Mouse (Mus musculus) lung, embryonic 16.5 days (tissue): ENCODE results near the gene Rap1a. TPM values are rescaled to one million over a fixed set of nuclear protein-coding genes. Genes with fewer than 3 reads are reported as not detected.

ENCODE experiments used
- ATAC-seq: fragments of 200-750 bp; cut with Nextera tagmentation; 2 replicates; pipeline ENCODE4 v1.8.0; 2017; ENCODE audit warnings: low read depth, mild to moderate bottlenecking, moderate library complexity
- H3K27ac ChIP-seq: fragments of 300-500 bp; sonication (generic); 2 replicates; pipeline ENCODE4 v1.5.1; 2014; ENCODE audit warnings: mild to moderate bottlenecking, control low read depth, low read length
- H3K27me3 ChIP-seq: fragments of 300-500 bp; sonication (generic); 2 replicates; pipeline ENCODE4 v1.6.1; 2014; ENCODE audit warnings: low read depth, low read length, mixed read lengths; ENCODE audit not compliant: control insufficient read depth, insufficient read depth
- H3K36me3 ChIP-seq: fragments of 300-500 bp; sonication (generic); 2 replicates; pipeline ENCODE4 v1.6.1; 2014; ENCODE audit warnings: low read length; ENCODE audit not compliant: control insufficient read depth, insufficient read depth
- H3K4me1 ChIP-seq: fragments of 300-500 bp; sonication (generic); replicated peaks from 2 replicates; pipeline ENCODE4 v1.6.1; 2014; ENCODE audit warnings: low read length, mixed read lengths; ENCODE audit not compliant: control insufficient read depth, insufficient read depth
- H3K4me2 ChIP-seq: fragments of 300-500 bp; sonication (generic); 2 replicates; pipeline ENCODE4 v1.6.1; 2014; ENCODE audit warnings: low read depth, low read length, control low read depth
- H3K4me3 ChIP-seq: fragments of 300-500 bp; sonication (generic); 2 replicates; pipeline ENCODE4 v1.5.1; 2014; ENCODE audit warnings: mild to moderate bottlenecking, low read length, control low read depth
- H3K9ac ChIP-seq: fragments of 300-500 bp; sonication (generic); 2 replicates; pipeline ENCODE4 v1.6.1; 2014; ENCODE audit warnings: low read length, control low read depth
- H3K9me3 ChIP-seq: fragments of 300-500 bp; sonication (generic); 2 replicates; pipeline ENCODE4 v1.6.1; 2016; ENCODE audit warnings: low read length; ENCODE audit not compliant: control insufficient read depth
- WGBS: fragments of 180-500 bp; shearing (Covaris S2); extraction: QIAGEN DNeasy Blood & Tissue Kit; methylation state at CpG from one replicate; pipeline ENCODE4 v1.1.7; 2014; 5-methylcytosine and 5-hydroxymethylcytosine counted together
- polyA plus RNA-seq: library from polyadenylated mRNA; unstranded; fragments of >200 nt; fragmentation: Nextera tagmentation; extraction: Ambion mirVana; gene quantifications from 2 replicates; pipeline ENCODE4 v1.2.1, GENCODE M21; 2015

The Rap1a gene
- polyA plus RNA-seq, 1 experiment from 2014 or later: 126 TPM

DNA sequence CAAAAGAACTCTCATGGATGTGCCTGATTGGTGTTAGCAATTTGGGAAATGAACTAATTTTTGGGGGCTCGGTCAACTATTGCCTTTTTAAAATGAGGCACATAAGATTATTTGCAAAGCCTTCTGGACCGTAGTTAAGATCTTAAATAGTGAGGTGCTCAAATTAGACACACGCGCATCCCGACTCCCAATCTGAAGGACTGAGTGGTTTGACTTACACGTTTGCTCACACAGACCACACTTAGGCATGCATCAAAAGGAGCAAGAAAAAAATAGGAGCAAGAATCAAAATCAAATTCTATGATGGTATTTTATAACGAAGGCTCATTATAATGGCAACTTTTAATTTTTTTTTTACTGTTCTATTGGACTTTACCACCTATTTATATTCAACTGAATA lies 64.1 kb downstream of the Rap1a start:
- Histone ChIP-seq H3K9ac (no peak overlapping the region), H3K4me2 (no peak overlapping the region), H3K27ac (peak overlapping the region; percentile 75; the same call in 1 of the 2 replicates), H3K27me3 (no peaks in the 10 kb centered on the region), H3K4me1 (0 out of 2 replicates have a peak, but pooled peaks cover 5% of the 10 kb centered on the region), H3K36me3 (no peaks in the 10 kb centered on the region; the same call in 1 of the 2 replicates), H3K4me3 (no peak overlapping the region), H3K9me3 (no peaks in the 10 kb centered on the region)
- WGBS: 90% methylated on average over 7 of the region's 7 CpGs
- no peak for ATAC-seq

DNA sequence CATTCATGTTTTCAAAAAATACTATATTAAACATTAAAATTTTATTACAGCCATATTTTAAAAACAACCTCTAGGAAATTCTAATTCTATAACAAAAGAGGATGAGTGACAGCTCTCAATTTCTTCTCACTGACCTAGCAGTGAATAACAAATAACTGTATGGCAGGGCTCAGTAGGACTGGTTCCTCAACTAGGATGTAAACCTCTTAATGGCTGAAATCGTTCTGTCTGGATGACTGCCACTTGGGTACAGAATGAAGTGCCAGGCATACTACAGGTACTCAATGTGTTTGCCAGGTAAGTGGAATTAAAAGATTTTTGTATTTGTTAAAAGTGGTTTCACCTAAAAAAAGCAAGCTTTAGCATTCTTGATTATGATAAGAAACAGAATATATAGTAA lies 65.0 kb downstream of the Rap1a start:
- ATAC-seq: peak; percentile 82
- 0 out of 2 replicates have a peak, but pooled peaks cover 5% of the 10 kb centered on the region for H3K4me1 ChIP-seq
- no peak overlapping the region for H3K4me2 ChIP-seq
- H3K27me3 ChIP-seq: no peaks in the 10 kb centered on the region
- H3K4me3 ChIP-seq: no peak overlapping the region
- peak overlapping the region; percentile 49 for H3K27ac ChIP-seq
- H3K9me3 ChIP-seq: no peaks in the 10 kb centered on the region
- 65% methylated on average over 1 of the region's 1 CpGs for WGBS
- H3K36me3 ChIP-seq: no peaks in the 10 kb centered on the region; the same call in 1 of the 2 replicates
- no peak overlapping the region for H3K9ac ChIP-seq

DNA sequence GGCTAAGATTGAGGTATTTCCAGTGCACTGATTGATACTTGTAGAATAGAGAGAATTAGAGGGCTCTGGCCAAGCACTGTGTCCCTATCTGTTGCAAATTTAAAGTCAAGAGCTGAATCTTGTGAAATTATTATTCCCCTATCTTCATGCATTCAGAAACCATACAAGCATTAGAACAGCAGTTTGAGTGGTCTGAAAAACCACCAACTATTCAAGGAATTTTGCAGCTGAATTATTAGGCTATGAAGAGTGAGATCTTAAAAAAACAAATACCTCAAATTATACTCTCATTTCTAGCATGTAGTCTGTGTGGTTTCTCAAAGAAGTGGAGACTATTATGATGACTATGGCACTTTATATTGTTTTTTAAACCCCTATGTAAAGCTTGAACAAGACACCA lies 65.9 kb downstream of the Rap1a start:
- no peaks in the 10 kb centered on the region for H3K27me3 ChIP-seq
- 0 out of 2 replicates have a peak, but pooled peaks cover 5% of the 10 kb centered on the region for H3K4me1 ChIP-seq
- peak overlapping the region; percentile 32; the same call in 1 of the 2 replicates for H3K27ac ChIP-seq
- ATAC-seq: no peak
- no peak overlapping the region for H3K4me2 ChIP-seq
- no peaks in the 10 kb centered on the region for H3K9me3 ChIP-seq
- no peak overlapping the region for H3K4me3 ChIP-seq
- peaks cover 5% of the 10 kb centered on the region; the same call in 1 of the 2 replicates for H3K36me3 ChIP-seq
- no peak overlapping the region for H3K9ac ChIP-seq

DNA sequence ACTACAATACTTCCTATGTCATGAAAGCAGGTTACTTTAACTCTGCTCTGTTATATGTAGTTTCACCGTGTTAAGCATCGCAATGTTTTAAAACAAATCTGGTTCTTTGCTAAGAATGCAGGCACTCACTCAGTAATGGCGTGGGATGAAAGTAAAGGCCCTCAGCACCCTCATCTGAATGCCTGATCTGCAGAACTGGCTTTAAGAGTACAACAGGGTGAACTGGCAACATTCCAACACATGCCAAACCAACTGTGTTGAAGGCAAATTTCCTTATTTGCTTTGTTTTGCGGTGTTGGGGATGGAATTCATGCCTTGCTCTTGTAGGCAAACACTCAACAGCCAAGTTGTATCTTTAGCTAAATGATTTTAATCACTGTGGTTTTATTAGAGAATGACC lies 67.6 kb downstream of the Rap1a start:
- peak; percentile 68 for ATAC-seq
- Histone ChIP-seq H3K27ac (no peak overlapping the region), H3K4me2 (no peak overlapping the region), H3K9ac (no peak overlapping the region), H3K36me3 (peaks cover 5% of the 10 kb centered on the region; the same call in 1 of the 2 replicates), H3K9me3 (no peaks in the 10 kb centered on the region), H3K4me1 (0 out of 2 replicates have a peak, but pooled peaks cover 5% of the 10 kb centered on the region), H3K27me3 (no peaks in the 10 kb centered on the region), H3K4me3 (no peak overlapping the region)
- 68% methylated on average over 4 of the region's 4 CpGs for WGBS

DNA sequence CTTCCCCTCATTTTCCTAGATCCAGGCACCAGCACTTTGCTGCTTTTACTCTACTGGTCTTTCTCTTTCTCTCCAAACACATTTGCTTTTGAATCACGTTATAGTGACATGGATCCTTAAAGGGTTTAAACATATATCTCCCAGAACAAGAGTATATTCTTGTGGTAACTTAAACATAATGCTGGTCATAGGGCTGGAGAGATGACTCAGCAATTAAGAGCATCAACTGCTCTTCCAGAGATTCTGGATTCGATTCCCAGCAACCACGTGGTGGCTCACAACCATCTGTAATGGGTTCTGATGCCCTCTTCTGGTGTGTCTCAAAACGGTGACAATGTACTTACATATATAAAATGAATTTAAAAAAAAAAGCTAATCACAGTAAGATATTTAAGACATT lies 68.8 kb downstream of the Rap1a start:
- no peak for ATAC-seq

DNA sequence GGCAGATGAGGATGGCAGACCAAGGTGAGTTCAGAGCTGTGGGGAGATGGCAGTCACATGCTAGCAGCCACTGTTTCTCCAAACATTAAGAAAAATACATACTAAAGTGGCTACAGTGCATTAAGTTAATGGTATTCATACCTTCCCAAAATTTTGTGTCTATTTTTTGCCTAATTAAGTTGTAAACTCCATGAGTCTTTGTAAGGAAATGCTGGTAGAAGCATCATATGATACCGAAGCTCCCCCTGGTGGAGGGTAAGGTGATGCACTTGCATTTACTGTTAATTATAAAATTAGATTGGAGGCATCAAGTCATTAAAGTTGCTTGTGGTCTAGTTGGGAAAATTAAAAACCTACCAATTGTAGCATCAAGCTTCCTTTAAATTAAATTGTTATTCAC lies 75.1 kb downstream of the Rap1a start:
- 0% methylated on average over 1 of the region's 1 CpGs for WGBS
- Histone ChIP-seq H3K27me3 (no peaks in the 10 kb centered on the region), H3K4me2 (no peak overlapping the region), H3K27ac (no peak overlapping the region), H3K4me3 (no peak overlapping the region), H3K4me1 (no peaks in the 10 kb centered on the region), H3K9me3 (no peaks in the 10 kb centered on the region), H3K36me3 (peaks cover 5% of the 10 kb centered on the region; the same call in 1 of the 2 replicates), H3K9ac (no peak overlapping the region)
- no peak for ATAC-seq

More for the DNA sequence above, 68.8 kb downstream of the Rap1a start:
- no peak overlapping the region for H3K27ac ChIP-seq
- H3K9me3 ChIP-seq: no peaks in the 10 kb centered on the region
- peaks cover 5% of the 10 kb centered on the region; the same call in 1 of the 2 replicates for H3K36me3 ChIP-seq
- WGBS: 91% methylated on average over 4 of the region's 4 CpGs
- H3K4me3 ChIP-seq: no peak overlapping the region
- H3K27me3 ChIP-seq: no peaks in the 10 kb centered on the region
- H3K4me2 ChIP-seq: no peak overlapping the region
- H3K9ac ChIP-seq: no peak overlapping the region
- 0 out of 2 replicates have a peak, but pooled peaks cover 5% of the 10 kb centered on the region for H3K4me1 ChIP-seq

DNA sequence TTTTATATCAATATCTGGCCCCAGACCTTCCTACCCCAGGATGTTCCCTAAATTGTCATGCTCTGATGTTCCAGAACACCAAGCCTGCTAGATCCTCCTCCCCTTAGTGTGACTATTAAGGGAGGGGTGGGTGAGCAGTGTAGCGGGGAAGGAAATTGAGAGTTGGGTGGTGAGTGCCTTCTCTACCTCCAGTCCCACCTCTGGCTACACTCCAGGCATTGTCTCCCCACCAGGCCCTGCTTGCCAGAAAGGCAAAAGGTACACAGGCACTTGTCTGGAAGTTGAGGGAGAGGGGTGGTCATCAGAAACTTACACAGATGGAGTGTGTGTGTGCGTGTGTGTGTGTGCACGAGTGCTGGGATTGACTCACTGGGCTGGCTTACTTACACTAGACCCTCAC lies 78.6 kb downstream of the Rap1a start:
- WGBS: 78% methylated on average over 3 of the region's 3 CpGs
- no peak for ATAC-seq
- H3K9ac ChIP-seq: no peak overlapping the region
- H3K36me3 ChIP-seq: no peaks in the 10 kb centered on the region
- no peak overlapping the region for H3K4me2 ChIP-seq
- H3K9me3 ChIP-seq: no peaks in the 10 kb centered on the region
- no peak overlapping the region for H3K27ac ChIP-seq
- no peaks in the 10 kb centered on the region for H3K4me1 ChIP-seq
- H3K4me3 ChIP-seq: no peak overlapping the region
- H3K27me3 ChIP-seq: no peaks in the 10 kb centered on the region

DNA sequence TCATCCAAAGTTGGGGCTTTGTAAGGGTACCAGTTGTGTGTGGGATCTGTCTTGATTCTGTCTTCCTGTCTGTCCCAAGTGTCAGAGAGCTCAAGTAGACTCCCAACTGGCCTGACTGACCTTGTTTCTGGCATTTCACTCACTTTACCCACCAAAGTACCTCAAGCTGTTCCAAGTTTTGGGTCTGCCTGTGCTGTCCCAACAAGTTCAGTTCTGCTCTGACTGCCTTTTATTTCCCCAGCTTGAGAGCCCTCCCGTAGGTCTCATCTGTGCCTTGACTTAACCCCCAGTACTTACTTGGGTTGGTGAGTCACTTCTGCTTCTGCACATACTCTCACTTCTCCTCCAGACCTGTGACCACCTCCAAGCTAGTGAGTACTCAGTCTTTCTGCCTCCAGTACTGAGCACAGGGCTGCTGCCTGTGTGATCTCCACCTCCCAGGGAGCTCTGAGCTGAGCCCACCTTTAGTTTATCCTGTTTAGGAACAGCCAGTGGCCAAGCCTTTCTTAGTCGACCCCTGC lies 79.4 kb downstream of the Rap1a start:
- WGBS: 56% methylated on average over 2 of the region's 2 CpGs
- no peak for ATAC-seq
- Histone ChIP-seq H3K9me3 (no peaks in the 10 kb centered on the region), H3K27ac (no peak overlapping the region), H3K9ac (no peak overlapping the region), H3K36me3 (no peaks in the 10 kb centered on the region), H3K27me3 (no peaks in the 10 kb centered on the region), H3K4me3 (no peak overlapping the region), H3K4me1 (no peaks in the 10 kb centered on the region), H3K4me2 (no peak overlapping the region)

DNA sequence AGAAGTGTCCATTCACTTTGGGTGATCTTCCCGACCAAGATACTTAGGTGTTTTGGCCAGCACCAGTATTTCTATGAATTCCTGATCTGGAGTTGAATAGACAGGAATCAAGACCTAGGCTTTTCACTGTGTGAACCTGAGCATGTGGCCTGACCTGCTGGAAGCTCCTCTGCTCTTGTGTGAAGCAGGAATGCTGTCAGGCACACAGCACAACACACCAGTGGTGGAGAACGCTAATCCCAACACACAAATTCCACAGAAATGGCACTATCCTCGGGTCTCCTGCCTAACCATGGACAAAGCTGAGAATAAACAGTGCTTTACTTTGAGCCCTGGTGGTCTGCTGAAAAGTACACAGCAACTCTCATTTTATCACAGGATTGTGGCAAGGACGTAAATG lies 80.6 kb downstream of the Rap1a start:
- Histone ChIP-seq H3K27ac (no peak overlapping the region), H3K4me1 (no peaks in the 10 kb centered on the region), H3K9me3 (no peaks in the 10 kb centered on the region), H3K36me3 (no peaks in the 10 kb centered on the region), H3K4me3 (no peak overlapping the region), H3K27me3 (no peaks in the 10 kb centered on the region), H3K9ac (no peak overlapping the region), H3K4me2 (no peak overlapping the region)
- WGBS: 58% methylated on average over 4 of the region's 4 CpGs
- no peak for ATAC-seq

DNA sequence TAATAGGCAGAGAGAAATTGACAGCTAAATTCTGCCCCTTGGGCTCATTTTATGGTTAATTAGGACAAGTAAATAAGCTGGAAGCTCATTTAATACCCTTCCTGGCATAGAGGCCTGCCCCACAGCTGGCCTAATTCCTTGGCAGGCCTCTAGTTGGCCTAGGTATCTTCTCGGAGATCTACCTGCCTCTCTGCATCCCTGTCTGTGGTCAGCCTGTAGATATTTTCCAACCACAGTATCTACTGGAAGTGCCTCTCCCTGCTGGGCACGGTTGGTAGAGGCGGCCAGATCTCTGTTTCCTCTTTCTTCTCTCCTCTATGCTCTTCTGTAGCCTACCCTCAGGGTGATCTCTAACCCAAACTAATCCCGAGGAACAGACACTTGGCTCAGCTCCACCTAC lies 81.2 kb downstream of the Rap1a start:
- Histone ChIP-seq H3K4me1 (no peaks in the 10 kb centered on the region), H3K4me3 (no peak overlapping the region), H3K9ac (no peak overlapping the region), H3K27ac (no peak overlapping the region), H3K4me2 (no peak overlapping the region), H3K36me3 (no peaks in the 10 kb centered on the region), H3K9me3 (no peaks in the 10 kb centered on the region), H3K27me3 (no peaks in the 10 kb centered on the region)
- 64% methylated on average over 4 of the region's 4 CpGs for WGBS
- no peak for ATAC-seq
